Mouse (Mus musculus) liver, postnatal 0 days (tissue): Measurements from ENCODE around the gene Hnrnpul1.

Source experiments
- CTCF ChIP-seq: sonication (generic); IDR thresholded peaks from 2 replicates; pipeline ENCODE4 v1.5.1; 2016; ENCODE audit warnings: antibody characterized with exemption, low read depth
- EP300 ChIP-seq: IDR thresholded peaks from 2 replicates; pipeline ENCODE4 v1.6.1; 2016; ENCODE audit warnings: antibody characterized with exemption, low read depth, mild to moderate bottlenecking

DNA sequence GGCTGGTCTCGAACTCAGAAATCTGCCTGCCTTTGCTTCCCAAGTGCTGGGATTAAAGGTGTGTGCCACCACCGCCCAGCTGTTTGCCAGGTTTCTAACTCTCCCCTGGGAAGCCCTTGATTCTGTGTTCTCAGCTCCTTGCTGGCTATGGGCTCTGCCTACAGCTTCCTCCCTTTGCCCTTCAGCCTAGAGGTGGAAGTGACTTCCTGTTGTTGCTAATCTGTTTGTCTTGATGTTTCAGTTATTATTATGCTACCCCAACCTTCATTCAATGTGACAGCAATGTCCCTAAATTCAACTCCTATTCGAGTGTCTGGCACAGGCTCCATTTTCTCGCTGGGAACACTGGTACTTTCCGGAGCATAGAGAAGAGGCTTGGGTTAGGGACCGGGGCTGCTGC, 11.6 kb upstream of the Hnrnpul1 start:
- TF ChIP-seq CTCF (no peak), EP300 (no peak)
